Mouse (Mus musculus) spleen, postnatal 10 days (tissue): ENCODE data around the gene A3galt2.

Source experiments
- DNase-seq, 2 experiments: peaks; one replicate each; pipeline ENCODE4 v3.0.0; 2021 to 2022; ENCODE audit warnings: low spot score in 2 of 2

The A3galt2 gene

GRCm38 (mm10) chr4:128728431-128728851 is 26.7 kb upstream of the A3galt2 start:
- DNase-seq, result no peak

DNA sequence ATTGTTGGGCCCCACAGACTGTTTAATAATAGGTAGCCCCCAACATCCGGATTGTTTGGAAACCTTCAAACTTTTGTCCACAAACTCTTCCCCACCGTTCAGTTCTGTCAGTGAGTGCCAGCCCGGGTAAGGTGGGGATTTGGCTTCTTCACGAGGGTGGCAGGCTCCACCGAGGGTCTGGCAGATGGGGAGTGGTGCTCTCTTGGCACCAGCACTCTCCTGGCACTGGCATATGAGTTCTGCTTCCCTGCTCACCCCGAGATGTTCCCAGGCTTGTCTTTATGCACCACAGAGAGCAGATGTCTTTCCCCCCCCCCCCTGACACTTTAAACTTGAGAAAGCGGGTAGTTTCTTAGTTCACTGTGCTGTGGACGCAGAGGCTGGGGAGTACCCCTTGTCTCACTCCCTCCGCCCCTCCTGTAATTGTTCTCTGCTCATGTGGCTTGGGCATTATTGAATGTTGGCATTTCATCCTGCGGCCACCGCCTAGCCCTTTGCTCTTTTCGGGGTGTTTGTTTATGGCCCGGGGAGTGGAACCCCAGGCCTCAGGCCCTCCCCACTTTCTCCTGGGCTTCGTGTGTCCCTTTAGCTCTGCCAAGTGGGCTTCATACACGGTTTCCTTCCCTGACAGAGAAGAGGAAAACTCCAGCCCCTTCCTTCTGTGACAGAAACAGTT is 26.0 kb upstream of the A3galt2 start:
- no peak for DNase-seq

- no peak for DNase-seq
Observed at GRCm38 (mm10) chr4:128729709-128730037, 25.5 kb upstream of the A3galt2 start.

GRCm38 (mm10) chr4:128730271-128730670 is 24.9 kb upstream of the A3galt2 start:
- no peak for DNase-seq

GRCm38 (mm10) chr4:128732794-128733193 is 22.4 kb upstream of the A3galt2 start:
- DNase-seq, result no peak

- DNase-seq, result peak in 1 of 2 experiments; percentile 55
Observed at GRCm38 (mm10) chr4:128733496-128733895, 21.7 kb upstream of the A3galt2 start.

DNA sequence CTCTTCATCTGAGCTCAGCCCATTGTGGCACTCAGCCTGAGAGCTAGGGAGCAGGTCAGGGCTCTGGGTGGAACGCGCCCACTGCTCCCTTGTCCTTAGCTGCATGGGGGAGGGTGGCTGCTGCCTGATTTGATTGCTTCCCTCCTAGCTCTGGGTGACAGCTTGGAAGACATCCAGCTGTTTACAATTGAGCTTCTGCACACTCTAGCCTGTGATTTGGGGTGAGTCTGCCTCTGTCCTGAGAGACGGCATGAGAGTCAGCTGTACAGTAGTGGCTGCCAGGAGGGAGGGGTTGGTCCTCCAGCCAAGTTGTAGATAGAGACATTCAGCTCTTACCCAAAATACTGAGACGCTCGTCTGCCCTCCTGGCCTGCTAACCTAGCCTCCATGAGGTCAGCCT is 20.9 kb upstream of the A3galt2 start:
- no peak for DNase-seq

- DNase-seq, result peak in 1 of 2 experiments; percentile 63
Observed at GRCm38 (mm10) chr4:128734721-128735671, 20.2 kb upstream of the A3galt2 start.

DNA sequence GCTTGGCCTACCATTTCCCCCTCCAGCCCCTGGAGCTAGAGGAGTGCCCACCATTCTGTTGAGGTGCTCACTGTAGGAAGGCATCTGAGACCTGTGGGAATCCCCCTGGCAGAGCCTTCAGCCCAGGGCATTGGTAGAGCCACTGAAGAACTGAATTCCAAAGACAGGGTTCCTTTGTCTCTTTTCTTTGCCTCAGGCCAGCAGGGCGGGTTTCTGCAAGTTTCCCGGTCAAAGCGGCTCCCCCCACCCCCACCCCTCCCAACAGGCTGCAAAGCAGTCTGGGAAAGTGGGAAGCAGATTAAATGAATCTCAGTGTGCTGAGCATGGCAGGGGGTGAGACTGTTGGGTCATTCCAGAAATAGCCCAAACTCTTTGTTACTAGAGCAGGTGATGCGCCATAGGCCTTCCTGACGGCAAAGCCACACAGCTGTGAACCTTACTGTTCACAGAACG is 18.0 kb upstream of the A3galt2 start:
- no peak for DNase-seq

DNA sequence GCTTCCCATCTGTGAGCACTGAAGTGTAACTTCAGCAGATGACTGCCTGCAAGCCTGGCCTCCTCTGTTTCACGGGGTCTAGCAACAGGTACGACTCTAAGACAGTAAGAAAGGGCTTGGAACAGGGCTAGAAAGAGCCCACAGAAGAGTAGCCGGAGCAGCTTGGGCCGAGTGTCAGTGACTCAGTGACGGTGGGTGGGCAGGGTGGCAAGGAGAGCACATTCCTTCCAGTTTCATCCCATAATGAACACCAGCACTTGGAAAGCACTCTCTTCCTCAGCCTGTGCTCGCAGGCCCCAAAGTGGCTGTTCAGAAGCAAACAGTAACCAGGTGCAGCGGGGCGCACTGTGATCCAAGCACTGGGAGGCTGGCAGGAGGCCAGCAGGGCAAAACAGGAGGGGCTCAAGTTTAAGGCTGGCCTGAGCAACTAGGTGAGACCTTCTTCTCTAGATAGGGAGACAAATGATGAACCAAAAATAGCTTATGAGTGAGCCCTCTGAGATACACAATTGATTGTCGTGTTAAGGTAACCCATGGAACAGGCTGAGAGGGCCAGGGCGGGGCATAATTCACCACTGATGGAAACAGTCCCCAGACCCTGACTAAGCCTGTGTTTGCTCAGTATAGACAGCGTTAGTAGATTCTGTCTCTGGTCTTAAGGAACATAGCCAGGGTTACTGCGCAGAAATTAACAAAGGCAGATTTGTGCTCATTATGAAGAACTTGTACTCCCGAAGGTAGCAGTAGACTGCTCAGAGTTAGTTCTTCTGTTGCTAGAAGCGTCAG is 17.1 kb upstream of the A3galt2 start:
- no peak for DNase-seq

GRCm38 (mm10) chr4:128740878-128741277 is 14.3 kb upstream of the A3galt2 start:
- DNase-seq, result no peak

DNA sequence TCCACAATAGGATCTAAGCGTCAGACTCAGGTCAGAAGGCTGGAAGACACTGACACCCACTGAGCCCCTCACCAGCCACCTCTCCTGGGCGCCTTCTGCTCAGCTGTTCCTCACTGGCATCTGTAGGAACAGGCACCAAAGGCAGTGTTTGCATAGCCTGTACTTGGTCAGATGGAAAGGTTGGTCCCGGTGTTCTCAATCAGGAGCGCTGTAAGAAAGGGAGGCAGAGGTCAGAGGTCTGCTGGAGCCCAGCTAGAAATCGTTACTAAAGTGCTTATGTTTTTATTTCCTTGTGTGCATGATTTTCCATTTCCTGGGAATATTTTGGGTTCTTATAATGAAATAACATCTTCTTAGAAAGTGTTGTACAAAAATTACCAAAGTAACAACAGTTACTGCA is 13.3 kb upstream of the A3galt2 start:
- no peak for DNase-seq

DNA sequence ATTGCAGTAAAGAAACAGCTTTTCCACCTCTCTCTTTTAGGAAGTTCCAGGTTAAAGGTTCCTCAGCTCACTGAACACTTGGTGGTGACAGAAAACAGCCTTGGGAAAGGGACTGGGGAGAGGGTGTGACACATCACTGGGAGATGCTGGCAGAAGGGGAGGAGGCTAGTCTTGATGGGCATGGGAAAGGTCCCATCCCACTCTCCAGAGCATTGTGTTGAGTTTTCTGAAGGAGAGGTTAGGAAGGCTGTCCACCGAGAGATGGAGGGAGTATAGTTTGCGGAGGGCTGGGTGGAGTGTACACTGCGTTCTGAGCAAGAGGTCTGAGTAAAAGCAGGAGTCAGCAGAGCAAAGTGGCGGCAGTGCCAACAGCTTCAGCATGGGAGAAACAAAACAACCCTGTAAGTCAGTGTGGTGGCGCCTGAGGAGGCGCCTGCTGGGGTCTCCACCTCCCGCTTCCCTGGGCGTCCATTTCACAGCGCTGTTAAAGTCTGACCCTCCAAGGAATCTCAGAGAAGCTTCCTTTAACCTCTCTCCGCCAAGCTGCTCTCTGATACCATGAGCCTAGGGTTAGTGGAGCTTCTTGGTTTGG is 12.7 kb upstream of the A3galt2 start:
- DNase-seq, result no peak

- no peak for DNase-seq
Observed at GRCm38 (mm10) chr4:128743031-128743626, 12.0 kb upstream of the A3galt2 start.

- no peak for DNase-seq
Observed at GRCm38 (mm10) chr4:128745160-128745559, 10.0 kb upstream of the A3galt2 start.

- DNase-seq, result peak; percentile 40 to 77
Observed at GRCm38 (mm10) chr4:128747614-128748270, 7.4 kb upstream of the A3galt2 start.

GRCm38 (mm10) chr4:128748309-128748708 is 6.9 kb upstream of the A3galt2 start:
- no peak for DNase-seq

DNA sequence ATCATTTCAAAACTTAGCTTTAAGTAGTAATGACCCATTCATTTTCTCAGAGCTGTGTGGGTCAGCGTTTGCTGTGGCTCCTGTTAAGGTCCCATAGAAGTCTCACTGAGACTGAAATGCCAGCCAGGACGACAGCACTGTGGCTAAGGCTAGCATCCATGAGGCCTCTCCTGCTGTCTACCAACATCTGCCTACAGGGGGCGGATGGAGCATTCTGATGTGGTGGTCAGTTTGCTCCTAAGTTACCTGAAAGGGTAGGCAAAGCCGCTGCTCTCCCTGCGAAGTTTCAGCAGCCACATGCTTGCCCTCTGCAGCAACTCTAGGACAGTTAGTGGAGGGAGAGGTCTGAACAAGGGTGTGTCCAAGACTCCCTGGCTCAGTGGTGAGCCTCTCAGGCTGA is 4.2 kb upstream of the A3galt2 start:
- DNase-seq, result no peak

- no peak for DNase-seq
Observed at GRCm38 (mm10) chr4:128752031-128752757, 3.0 kb upstream of the A3galt2 start.

DNA sequence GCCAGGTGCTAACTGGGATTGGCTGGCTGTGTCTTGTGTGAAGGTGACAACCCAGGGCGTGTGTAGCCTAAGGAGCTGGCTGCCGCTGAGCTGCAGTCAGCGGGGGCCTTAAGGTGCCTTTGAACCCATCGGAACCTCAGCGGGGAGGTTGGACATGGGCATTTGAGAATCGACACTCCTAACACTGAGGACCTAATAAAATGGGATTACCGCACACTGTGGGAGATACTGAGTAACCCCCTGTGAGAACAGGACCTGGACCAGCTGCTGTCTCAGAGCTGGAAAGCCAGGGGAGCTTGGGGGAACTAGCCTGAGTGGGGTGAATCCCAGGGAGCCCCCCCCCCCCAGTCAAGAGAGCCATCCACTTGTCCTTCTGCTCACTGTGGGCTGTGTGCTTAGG is 1.6 kb upstream of the A3galt2 start:
- no peak for DNase-seq
